Mouse (Mus musculus) gastrocnemius, postnatal 4 days (tissue): ENCODE measurements around the gene Shc2. TPM values are rescaled to one million over a fixed set of nuclear protein-coding genes. Genes with fewer than 3 reads are reported as not detected.

Experiments
- DNase-seq, 2 experiments: peaks; one replicate each; pipeline ENCODE4 v3.0.0; 2021 to 2022; ENCODE audit warnings: low spot score in 2 of 2, mixed read lengths in 2 of 2
- long read RNA-seq, 2 experiments: library from polyadenylated mRNA; stranded (forward); transcript quantifications; one replicate each; pipeline ENCODE4 v2.0.0; 2021
- total RNA-seq, 2 experiments: library from RNA; stranded (reverse); gene quantifications; 2 replicates each; pipeline ENCODE4 v1.2.3; 2021

Shc2 gene
- 1 to 10 TPM; 5.8 to 5.9 TPM for total RNA-seq
- long read RNA-seq, experiment 1, transcript Shc2-201 (13 exons, 3,243 nt) = major isoform, 5 of 8 reads
- long read RNA-seq, experiment 1, partial matches to known transcripts = 0 of 8 reads
- long read RNA-seq, experiment 1, other reads (novel, unspliced or antisense) = 3 of 8 reads
- long read RNA-seq, experiment 2, transcript Shc2-201 (13 exons, 3,243 nt) = major isoform, 14 of 17 reads
- long read RNA-seq, experiment 2, partial matches to known transcripts = 2 of 17 reads
- long read RNA-seq, experiment 2, other reads (novel, unspliced or antisense) = 1 of 17 reads

DNA sequence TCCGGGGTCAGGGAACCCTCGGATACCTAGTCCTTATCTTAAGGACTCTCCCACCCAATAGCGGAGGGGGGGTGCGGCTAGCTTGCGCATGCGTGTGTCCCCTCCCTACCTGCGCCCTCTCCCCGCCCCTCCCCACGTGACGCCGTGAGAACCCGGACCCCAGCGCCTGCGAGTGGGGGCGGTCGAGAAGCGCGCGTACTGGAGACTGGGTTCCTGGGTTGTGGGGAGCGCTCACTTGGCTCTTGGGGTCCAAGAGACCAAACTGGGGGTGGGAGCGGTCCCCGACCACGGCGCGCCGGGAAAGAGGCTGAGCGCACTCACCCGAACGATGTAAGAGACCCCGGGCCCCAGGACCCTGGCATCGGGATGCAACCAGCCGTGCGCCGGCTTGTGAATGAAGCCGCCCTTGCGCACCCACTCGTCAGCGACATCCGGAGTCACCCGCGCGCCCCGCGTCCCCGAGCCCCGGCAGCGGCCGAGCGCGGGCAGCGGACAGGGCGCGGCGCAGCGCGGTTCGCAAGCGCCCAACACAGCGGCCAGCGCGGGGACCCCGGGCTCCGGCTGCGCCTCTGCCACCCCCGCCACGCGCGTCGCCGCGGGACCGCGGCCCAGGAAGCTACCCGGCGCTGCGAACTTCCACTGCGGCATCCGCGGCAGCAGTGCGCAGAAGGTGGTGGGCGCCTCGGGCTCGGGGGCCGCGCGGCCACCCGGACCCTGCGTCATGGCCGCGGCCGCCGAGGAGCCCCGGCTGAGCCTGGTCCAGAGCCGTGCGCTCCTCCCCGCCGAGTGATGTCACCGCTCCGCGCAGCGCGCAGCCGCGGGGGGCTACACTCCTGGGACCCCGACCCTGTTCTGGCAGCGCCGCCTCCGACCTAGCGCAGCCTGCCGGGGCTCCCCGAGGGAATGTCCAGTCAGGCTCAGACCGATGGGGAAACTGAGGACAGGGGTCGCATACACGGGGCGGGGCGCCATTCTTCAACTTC lies at the start of gene Shc2:
TSS of gene Shc2 (minus strand) at position 791 of the 983 bp plus-strand sequence.
- no peak for DNase-seq

DNA sequence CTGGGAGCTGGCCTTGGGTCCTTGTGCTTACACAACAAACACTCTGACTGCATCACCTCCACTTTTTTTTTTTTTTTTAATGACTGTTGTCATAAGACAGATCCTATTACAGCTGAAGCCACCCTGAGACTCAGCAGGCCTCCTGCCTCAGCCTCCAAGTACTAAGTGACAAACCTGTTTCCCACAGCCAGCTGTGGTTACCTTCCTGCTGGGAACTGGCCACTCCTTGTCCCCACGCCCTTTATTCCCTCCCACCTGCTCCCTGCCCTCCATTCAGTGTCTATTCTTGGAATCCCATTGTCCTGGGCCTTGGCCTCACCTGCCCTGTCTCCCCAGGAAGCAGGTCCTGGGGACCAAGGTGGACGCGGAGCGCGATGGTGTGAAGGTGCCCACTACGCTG lies 49.8 kb upstream of the Shc2 start:
- no peak for DNase-seq

DNA sequence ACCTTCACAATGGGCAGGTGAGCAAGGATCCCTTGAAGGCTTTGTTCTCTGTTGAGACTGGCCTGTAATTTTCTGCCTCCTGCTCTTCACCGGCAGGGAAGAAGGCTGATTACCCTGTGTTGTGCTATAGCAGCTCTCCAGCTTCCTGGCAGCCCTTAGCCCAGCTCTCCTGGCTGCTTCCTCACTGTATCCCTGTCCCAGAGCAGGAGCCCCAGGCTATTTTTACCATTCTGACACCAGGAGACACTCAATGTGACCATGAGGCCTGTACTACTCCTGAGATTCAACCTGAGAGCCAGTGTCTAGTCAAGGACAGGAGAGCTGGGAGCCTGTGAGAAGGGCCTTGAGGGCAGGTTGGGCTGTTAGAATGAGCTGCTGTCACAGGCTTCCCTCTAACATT lies 49.0 kb upstream of the Shc2 start:
- DNase-seq = no peak

DNA sequence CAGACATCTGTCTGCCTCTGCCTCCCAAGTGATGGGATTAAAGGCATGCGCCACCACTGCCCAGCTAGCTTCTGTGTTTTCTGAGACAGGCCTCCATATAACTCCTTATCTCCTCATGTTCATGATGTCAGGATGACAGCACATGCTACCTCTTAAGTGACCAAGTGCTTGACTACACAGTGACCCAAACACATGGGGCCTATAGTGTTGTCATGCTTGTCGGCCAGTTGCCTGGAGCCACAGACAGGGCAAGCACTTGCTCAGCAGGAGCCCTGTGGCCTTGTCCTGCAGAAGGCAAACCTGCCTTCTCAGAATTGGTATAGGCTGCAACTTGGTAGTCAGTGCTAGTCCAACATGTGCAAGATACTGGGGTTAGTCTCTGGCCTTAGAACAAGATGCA lies 48.5 kb upstream of the Shc2 start:
- DNase-seq = no peak

DNA sequence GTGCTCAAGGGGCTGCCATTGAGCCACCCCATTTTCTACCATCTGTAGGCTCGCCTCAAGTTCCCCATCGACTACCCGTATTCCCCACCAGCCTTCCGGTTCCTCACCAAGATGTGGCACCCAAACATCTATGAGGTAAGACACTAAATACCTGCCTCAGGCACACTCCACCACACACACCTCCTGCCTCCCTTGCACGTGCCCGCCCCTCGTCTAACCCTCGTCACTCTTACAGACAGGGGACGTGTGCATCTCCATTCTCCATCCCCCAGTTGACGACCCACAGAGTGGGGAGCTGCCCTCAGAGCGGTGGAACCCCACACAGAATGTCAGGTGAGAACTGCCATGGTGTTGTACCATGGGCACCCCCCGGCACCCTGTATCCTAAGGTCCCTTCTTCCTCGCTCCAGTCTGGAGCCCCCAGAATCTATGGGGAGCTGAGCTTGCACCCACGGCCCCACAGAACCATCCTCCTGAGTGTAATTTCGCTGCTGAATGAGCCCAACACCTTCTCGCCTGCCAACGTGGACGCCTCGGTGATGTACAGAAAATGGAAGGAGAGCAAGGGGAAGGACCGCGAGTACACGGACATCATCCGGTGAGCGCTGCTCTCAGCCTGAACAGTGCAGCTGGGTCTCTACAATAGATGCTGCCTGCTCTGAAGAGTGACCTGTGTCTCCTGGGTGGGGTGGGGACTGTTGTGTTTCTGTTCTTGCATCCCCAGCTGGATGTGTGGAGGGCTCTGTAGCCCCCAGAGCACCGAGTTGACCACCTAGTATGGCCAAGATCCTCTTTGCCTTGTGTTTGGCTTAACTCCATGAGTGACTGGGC lies 47.3 kb upstream of the Shc2 start:
- no peak for DNase-seq

DNA sequence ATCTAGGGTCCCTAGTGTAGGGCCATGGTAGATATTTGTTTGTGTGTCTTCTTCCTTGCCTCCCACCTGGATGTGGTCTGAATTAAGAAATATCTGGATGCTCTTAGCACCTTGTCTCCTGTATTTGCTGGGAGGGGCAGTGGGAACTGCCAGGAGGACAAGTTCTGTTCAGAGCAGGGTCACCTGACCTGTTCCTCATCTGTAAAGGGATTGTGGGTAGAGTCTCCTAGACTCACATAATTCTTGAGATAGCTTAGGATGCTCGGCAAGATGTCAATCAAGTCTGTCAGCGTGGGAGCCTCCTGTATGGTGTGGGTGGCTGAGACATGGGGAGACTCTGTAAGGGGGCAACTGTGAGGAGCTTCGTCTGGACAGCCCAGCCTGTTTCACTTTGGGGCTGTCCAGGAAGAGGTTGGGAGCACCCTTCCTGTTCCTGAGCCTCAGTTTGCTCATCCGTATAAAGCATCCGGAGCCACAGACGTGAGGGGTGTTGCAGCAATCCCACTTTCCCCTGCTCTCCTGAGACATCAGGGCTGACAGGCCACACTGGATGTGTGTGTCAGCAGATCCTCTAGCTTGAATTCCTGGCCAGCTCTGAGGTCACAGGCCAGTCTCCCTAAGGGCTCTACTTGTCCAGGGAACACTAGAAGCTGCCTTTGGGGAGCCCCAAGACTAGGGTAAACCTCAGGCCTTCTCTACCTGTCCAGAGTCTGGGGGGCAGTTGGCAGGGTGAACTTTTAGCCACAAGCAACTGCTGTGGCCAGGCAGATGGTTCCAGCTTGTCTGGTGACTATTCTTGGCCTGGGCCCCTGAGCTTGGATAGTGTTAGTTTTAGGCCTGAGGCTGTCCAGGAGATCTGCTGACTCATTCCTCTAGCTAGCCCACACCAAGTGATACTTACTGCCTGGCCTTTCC lies 46.3 kb upstream of the Shc2 start:
- no peak for DNase-seq

DNA sequence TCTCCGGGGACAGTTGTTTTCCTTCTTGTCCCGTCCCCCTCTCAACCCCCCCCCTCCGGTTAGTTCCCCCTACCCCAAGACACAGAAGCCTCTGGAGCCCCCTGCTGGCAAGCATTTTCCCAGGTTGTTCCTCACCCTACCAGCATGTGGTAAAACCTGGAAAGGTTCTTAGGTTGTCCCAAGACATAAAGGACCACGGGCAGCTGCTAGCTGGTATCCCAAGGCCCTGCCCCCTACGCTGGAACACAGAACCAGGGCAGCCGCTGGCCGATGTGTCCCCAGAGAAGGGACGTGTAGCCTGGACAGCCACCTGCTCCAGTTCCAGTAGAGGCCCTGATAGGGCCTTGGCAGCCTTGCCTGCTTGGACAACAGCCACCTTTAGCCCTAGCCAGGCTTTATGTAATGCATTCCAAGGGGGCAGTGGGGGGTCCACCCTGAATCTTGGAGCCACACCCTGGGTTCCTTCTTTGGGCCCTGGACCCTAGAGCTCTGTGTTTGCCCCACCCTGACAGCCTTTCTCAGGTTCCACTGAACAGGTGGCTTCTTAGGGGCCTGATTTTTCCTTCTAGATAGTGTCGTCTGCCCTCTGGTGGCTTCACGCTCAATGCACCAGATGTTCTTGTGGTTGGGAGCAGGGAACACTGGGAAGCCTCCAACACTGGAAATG lies 45.3 kb upstream of the Shc2 start:
- peak in 1 of 2 experiments; percentile 63 for DNase-seq

DNA sequence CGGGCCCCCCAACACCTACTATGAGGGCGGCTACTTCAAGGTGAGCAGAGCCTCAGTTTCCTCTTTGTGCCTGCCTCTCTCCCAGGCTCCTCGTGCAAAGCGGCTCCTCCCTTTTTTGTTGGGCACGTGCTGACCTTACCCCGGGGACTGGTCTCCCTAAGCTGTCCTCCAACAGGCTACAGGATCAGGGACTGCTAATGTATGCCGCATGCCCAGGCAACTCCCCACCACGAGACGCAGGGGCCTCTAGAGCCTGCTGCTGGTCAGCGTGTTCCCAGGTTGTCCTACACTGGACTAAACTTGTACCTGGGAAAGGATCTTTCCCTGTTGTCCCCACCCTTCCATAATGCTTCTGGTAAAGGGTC lies 44.8 kb upstream of the Shc2 start:
- no peak for DNase-seq

DNA sequence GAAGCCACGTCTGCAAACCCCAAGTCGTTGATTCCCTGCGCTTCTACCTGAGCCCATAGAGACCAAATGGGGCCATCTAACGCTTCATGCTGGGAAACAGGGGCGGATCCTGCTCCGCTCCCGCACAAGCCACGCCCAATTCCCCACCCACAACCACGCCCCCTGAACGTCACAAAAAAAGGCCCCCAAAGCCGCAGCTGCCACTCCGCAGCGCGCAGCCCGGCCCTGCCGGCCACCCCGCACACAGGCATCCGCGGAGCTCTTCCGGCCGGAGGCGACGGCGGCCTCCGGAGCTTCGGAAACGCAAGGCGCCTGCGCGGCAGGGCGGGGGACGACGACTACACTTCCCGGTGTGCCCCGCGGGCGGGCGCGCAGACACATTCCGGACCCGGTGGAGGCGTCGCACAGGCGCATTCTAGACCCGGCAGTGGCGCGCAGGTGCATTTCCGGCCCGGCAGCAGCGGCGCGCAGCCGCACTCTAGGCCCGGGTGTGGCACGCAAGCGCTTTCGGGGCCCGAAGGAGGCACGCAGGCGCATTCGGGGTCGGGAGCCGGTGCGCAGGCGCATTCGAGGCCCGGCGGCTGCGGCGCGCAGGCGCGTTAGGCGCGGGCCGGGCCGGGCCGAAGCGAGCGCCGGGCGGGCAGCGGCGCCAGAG lies 44.0 kb upstream of the Shc2 start, which contains the start of gene Cdc34:
TSS of gene Cdc34 (plus strand) at position 605 of the 655 bp plus-strand sequence.
- peak; percentile 98 to 99 for DNase-seq

DNA sequence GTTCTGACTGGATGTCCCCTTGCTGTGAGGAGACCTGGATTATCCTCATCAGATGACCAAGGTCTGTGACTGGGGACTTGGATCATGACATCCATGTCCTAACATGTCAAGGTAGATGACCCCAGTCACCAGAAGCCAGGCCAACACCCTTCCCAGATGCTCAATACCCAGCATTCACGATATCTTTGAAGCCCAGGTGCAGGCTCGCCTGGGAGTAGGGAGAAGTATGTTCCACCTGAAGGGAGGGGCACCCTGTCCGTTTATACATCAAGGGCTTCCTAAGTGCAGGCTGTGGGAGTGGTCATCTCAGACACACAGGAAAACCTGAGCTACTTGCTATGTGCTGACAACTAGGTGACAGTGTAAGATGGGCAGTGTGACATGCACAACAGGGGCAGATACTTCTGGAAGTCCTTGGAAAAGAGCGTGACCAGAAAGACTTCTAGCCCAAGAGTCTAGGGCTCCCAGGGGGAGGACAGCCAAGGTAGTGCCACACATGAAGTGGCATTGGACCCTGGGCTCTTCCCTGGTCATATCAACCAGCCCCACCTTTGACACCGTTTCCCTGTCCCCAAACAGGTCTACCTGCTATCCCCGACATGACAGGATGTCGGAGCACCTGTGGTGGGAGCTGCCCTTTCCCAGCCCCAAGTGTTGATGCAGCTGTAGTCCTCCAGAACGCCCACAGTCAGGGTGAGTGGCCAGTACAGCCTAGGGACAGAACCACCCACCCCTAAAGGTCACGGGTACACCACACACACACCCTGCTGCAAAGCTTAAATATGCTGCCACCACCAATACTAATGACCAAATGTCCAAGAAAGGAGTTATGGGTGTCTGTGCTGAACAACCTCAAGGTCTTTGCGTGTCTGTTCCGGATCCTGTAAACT lies 43.1 kb upstream of the Shc2 start:
- no peak for DNase-seq

DNA sequence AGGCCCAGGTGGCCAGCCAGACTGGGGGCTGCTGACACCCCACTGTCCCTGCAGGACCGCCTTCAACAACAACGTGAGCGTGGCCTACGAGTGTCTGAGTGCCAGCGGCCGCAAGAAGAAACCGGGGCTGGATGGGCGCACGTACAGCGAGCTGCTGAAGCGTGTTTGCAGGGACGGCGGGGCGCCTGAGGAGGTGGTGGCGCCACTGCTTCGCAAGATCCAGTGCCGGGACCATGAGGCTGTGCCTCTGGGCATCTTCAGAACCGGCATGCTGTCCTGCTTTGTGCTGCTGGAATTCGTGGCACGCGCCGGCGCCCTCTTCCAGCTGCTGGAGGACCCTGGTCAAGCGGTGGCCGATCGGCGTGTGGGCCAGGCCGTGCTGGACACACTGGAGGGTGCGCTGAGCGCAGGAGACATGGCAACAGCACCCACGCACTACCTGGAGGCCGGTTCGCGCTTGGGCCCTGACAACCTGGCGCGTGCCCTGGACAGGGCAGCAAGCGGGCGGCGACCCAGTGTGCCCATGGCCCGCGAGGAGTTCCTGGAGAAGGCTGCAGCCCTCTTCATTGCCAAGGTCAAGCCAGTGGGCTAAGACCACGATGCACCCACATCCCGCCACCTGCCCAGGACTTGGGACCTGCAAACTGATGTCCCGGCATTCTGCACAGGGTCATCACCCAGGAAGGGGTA lies 37.8 kb upstream of the Shc2 start:
- no peak for DNase-seq

DNA sequence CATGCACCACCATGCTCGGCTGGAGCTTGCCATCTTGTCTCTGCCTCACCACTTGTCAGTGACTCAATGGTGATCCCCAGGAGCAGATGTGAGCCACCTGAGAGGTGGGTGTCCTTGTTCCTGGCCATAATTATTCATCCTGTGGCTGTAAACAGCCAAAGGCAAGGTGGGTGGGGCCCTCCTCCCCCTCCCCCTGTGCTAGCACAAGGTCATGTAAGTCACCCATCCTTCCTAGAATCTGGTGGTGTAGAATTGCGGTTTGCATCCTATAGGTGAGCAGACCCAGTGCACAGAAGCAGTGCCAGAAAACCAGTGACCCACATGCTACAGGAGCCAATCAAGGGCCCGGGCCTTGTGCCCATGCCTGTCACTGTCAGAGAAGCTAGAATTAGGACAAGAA lies 35.3 kb upstream of the Shc2 start:
- no peak for DNase-seq

DNA sequence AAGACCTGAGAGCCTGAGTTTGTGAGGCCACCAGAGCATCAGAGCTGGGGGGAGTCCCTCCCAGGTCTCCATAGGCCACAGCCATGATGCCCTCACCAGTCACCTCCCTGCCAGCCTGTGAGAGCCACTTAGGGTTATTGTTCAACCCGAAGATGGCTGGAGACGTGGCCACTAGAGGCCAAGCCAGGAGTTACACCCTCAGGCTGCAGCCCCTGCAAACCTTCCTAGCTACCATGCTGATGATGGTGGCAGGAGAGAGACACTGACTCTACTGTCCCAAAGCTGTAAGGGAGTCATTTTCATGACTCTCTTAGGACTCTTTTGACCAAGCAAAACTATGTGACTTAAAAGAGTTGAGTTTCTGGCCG lies 34.4 kb upstream of the Shc2 start:
- DNase-seq = peak in 1 of 2 experiments; percentile 9

DNA sequence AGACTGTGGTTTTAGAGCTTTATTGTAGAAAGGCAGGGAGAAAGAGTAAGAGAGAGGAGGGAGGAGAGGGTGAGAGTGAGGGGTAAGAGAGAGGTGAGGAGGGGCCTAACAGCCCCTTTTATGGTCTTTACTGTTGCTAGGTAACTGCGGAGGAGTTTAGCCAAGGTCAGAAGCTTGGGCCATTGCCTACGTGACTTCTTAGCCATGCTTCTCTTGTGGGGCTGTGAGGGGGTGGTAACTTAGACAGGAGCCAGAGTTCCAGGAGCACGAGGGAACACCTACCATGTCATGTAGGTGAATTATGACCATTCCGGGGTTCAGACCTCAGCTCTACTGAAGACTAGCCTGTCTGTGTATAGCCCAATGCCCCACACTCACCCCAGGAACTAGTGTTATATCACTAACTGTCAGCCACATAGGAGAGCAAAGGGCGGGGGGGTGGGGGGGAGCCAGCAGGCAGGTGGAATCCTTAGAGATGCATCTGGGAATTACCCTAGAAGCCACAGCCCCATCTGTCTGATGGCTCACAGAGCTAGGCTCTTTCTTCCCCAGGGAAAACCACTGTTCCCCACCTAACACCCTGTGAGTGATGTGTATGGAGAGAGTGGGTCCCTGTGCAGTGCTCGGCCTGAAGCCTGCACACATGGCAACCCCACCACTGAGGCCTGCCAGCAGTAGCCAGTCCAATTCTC lies 33.8 kb upstream of the Shc2 start:
- no peak for DNase-seq

DNA sequence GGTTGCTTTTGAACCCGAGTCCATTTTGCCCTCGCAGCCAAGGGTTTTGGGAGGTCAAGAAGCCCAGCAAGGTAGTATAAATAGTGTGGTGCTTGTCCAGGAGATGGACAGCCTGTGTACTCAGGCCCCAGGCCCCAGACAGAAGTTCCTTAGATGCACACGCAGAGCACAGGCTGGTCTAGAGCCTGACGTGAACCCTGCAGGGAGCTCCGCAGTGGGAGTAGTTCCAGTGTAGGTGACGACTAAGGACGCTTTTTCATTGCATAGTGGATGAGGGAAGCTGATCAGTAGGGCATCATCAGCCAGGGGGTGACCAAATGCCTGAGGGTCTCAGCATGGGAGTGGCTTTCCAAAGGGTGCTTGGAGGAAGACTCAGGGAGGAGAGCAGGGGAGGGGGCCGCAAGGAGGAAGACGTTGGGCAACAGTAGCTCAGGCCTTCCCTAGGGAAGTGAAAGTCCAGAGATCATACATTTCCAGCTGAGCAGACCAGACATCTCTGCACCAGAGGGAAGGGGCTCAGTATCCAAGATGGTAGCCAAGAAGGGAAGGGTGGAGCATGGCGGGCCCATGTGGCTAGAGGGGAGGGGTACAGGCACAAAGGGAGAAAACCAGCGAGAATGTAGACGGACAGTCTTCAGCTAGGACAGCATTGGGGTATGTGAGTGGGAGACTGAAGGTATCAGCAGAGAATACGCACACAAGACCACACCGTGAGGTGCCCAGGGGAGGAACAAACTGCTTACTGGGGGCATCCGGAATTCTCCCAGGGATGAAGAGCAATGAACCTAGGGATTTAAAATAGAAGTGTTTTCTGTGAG lies 32.6 kb upstream of the Shc2 start:
- no peak for DNase-seq

DNA sequence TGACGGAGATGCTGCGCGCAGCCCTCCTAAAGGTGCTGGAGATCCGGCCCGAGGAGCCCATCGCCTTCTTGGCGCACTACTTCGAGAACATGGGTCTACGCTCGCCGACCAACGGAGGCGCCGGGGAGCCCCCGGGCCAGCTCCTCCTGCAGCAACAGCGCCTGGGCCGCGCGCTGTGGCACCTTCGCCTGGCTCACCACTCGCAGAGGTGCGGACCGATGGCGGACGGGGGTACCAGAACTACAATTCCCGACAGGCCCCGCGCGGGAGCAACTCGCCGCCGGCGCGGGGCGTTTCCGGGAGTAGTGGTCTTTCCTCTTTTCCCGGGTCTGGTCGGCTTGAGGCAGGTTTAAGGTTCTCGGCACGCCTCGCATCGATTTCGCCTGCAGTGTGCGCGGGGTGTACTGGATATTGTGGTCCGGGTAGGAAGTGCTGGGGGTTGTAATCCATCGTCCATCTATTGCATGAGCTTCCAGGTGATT lies 31.9 kb upstream of the Shc2 start:
- DNase-seq = peak in 1 of 2 experiments; percentile 78
